Mouse (Mus musculus) embryonic facial prominence, embryonic 11.5 days (tissue): ENCODE data around the gene Eif4ebp2. TPM values are rescaled to one million over a fixed set of nuclear protein-coding genes. Genes with fewer than 3 reads are reported as not detected.

Experiments
- ATAC-seq: fragments of 200-750 bp; cut with Nextera tagmentation; replicated peaks from 2 replicates; pipeline ENCODE4 v1.8.0; 2017; ENCODE audit warnings: low read depth; ENCODE audit not compliant: insufficient number of reproducible peaks, low FRiP score, low TSS enrichment
- DNase-seq: peaks from one replicate; pipeline ENCODE4 v3.0.0-alpha.2; 2015; ENCODE audit warnings: low spot score
- H3K27ac ChIP-seq: fragments of 300-500 bp; sonication (generic); replicated peaks from 2 replicates; pipeline ENCODE4 v1.5.1; 2014; ENCODE audit warnings: mild to moderate bottlenecking, low read depth, low read length, control low read depth
- H3K27me3 ChIP-seq: fragments of 300-500 bp; sonication (generic); 2 replicates; pipeline ENCODE4 v1.6.1; 2014; ENCODE audit warnings: mild to moderate bottlenecking, low read length, moderate library complexity, mixed read lengths; ENCODE audit not compliant: control insufficient read depth, insufficient read depth
- H3K36me3 ChIP-seq: fragments of 300-500 bp; sonication (generic); replicated peaks from 2 replicates; pipeline ENCODE4 v1.6.1; 2014; ENCODE audit warnings: low read depth, mild to moderate bottlenecking, low read length, moderate library complexity, mixed read lengths; ENCODE audit not compliant: control insufficient read depth, insufficient read depth
- H3K4me1 ChIP-seq: fragments of 300-500 bp; sonication (generic); 2 replicates; pipeline ENCODE4 v1.6.1; 2014; ENCODE audit warnings: low read length, mixed read lengths; ENCODE audit not compliant: control insufficient read depth, insufficient read depth
- H3K4me2 ChIP-seq: fragments of 300-500 bp; sonication (generic); 2 replicates; pipeline ENCODE4 v1.6.1; 2014; ENCODE audit warnings: low read depth, mild to moderate bottlenecking, control low read depth, low read length, moderate library complexity
- H3K4me3 ChIP-seq: fragments of 300-500 bp; sonication (generic); 2 replicates; pipeline ENCODE4 v1.5.1; 2014; ENCODE audit warnings: low read depth, low read length, control low read depth
- H3K9ac ChIP-seq: fragments of 300-500 bp; sonication (generic); replicated peaks from 2 replicates; pipeline ENCODE4 v1.6.1; 2014; ENCODE audit warnings: mild to moderate bottlenecking, control low read depth, low read length
- H3K9me3 ChIP-seq: fragments of 300-500 bp; sonication (generic); replicated peaks from 2 replicates; pipeline ENCODE4 v1.6.1; 2016; ENCODE audit warnings: mild to moderate bottlenecking, low read length, inconsistent platforms, mixed read lengths; ENCODE audit not compliant: control insufficient read depth
- WGBS: fragments of 180-500 bp; shearing (Covaris S2); extraction: QIAGEN DNeasy Blood & Tissue Kit; methylation state at CpG from one replicate; pipeline ENCODE4 v1.1.7; 2014; 5-methylcytosine and 5-hydroxymethylcytosine counted together
- polyA plus RNA-seq: library from polyadenylated mRNA; unstranded; fragments of >200 nt; fragmentation: Nextera tagmentation; extraction: Ambion mirVana; gene quantifications from 2 replicates; pipeline ENCODE4 v1.2.1, GENCODE M21; 2014

Gene Eif4ebp2
- polyA plus RNA-seq, 1 experiment from 2014 or later, result 27.8 TPM

- H3K36me3 ChIP-seq, result no peaks in the 10 kb centered on the region
- WGBS, result 78% methylated on average over 7 of the region's 7 CpGs
- no peak for DNase-seq
- H3K4me3 ChIP-seq, result no peak overlapping the region
- ATAC-seq, result no peak
- no peak overlapping the region for H3K9ac ChIP-seq
- no peak overlapping the region for H3K27ac ChIP-seq
- no peaks in the 10 kb centered on the region for H3K9me3 ChIP-seq
- 0 out of 2 replicates have a peak, but pooled peaks cover 3% of the 10 kb centered on the region for H3K4me1 ChIP-seq
- no peak overlapping the region for H3K4me2 ChIP-seq
- no peaks in the 10 kb centered on the region for H3K27me3 ChIP-seq
Measured at GRCm38 (mm10) chr10:61440202-61440800, 12.2 kb downstream of the Eif4ebp2 start.

- no peak for DNase-seq
- Histone ChIP-seq H3K4me3 (no peak overlapping the region), H3K9me3 (no peaks in the 10 kb centered on the region), H3K27ac (no peak overlapping the region), H3K27me3 (no peaks in the 10 kb centered on the region), H3K9ac (no peak overlapping the region), H3K36me3 (peaks cover 14% of the 10 kb centered on the region), H3K4me2 (no peak overlapping the region), H3K4me1 (no peaks in the 10 kb centered on the region)
- ATAC-seq, result no peak
- 92% methylated on average over 9 of the region's 9 CpGs for WGBS
Measured at GRCm38 (mm10) chr10:61431375-61431774, 21.1 kb downstream of the Eif4ebp2 start.

- peaks cover 14% of the 10 kb centered on the region for H3K36me3 ChIP-seq
- whole genome bisulfite sequencing, result 85% methylated on average over 5 of the region's 5 CpGs
Measured at GRCm38 (mm10) chr10:61429043-61429442, 23.4 kb downstream of the Eif4ebp2 start.

GRCm38 (mm10) chr10:61428416-61428815, 24.0 kb downstream of the Eif4ebp2 start:
- Histone ChIP-seq H3K4me2 (no peak overlapping the region), H3K9ac (no peak overlapping the region), H3K9me3 (no peaks in the 10 kb centered on the region), H3K4me1 (no peaks in the 10 kb centered on the region), H3K27ac (no peak overlapping the region), H3K27me3 (no peaks in the 10 kb centered on the region), H3K36me3 (peaks cover 8% of the 10 kb centered on the region), H3K4me3 (no peak overlapping the region)
- DNase-seq, result no peak
- 63% methylated on average over 4 of the region's 4 CpGs for WGBS
- ATAC-seq, result no peak

More at GRCm38 (mm10) chr10:61429043-61429442, 23.4 kb downstream of the Eif4ebp2 start:
- Histone ChIP-seq H3K4me3 (no peak overlapping the region), H3K4me1 (no peaks in the 10 kb centered on the region), H3K9me3 (no peaks in the 10 kb centered on the region), H3K9ac (no peak overlapping the region), H3K27ac (no peak overlapping the region), H3K27me3 (no peaks in the 10 kb centered on the region), H3K4me2 (no peak overlapping the region)
- DNase-seq (no peak), ATAC-seq (no peak)

- no peak overlapping the region for H3K27ac ChIP-seq
- peaks cover 6% of the 10 kb centered on the region for H3K36me3 ChIP-seq
- H3K4me3 ChIP-seq, result no peak overlapping the region
- ATAC-seq (no peak), DNase-seq (no peak)
- no peaks in the 10 kb centered on the region for H3K4me1 ChIP-seq
- H3K27me3 ChIP-seq, result no peaks in the 10 kb centered on the region
- H3K9me3 ChIP-seq, result no peaks in the 10 kb centered on the region
- H3K4me2 ChIP-seq, result no peak overlapping the region
- H3K9ac ChIP-seq, result no peak overlapping the region
- WGBS, result 92% methylated on average over 6 of the region's 6 CpGs
Measured at GRCm38 (mm10) chr10:61427951-61428350, 24.5 kb downstream of the Eif4ebp2 start.

- WGBS, result 53% methylated on average over 2 of the region's 2 CpGs
Measured at GRCm38 (mm10) chr10:61426251-61426757, 26.2 kb downstream of the Eif4ebp2 start.

GRCm38 (mm10) chr10:61425047-61425446, 27.4 kb downstream of the Eif4ebp2 start:
- Histone ChIP-seq H3K27ac (no peak overlapping the region), H3K4me3 (no peak overlapping the region), H3K9me3 (no peaks in the 10 kb centered on the region), H3K4me2 (no peak overlapping the region), H3K36me3 (no peaks in the 10 kb centered on the region), H3K9ac (no peak overlapping the region), H3K27me3 (peaks cover 2% of the 10 kb centered on the region), H3K4me1 (no peaks in the 10 kb centered on the region)
- no peak for ATAC-seq
- WGBS, result 81% methylated on average over 2 of the region's 2 CpGs
- no peak for DNase-seq

More at GRCm38 (mm10) chr10:61426251-61426757, 26.2 kb downstream of the Eif4ebp2 start:
- peaks cover under 1% of the 10 kb centered on the region for H3K36me3 ChIP-seq
- no peaks in the 10 kb centered on the region for H3K4me1 ChIP-seq
- no peak overlapping the region for H3K9ac ChIP-seq
- H3K27ac ChIP-seq, result no peak overlapping the region
- ATAC-seq (no peak), DNase-seq (no peak)
- no peak overlapping the region for H3K4me2 ChIP-seq
- no peaks in the 10 kb centered on the region for H3K27me3 ChIP-seq
- H3K4me3 ChIP-seq, result no peak overlapping the region
- no peaks in the 10 kb centered on the region for H3K9me3 ChIP-seq

GRCm38 (mm10) chr10:61424500-61424899, 28.0 kb downstream of the Eif4ebp2 start:
- no peak overlapping the region for H3K4me2 ChIP-seq
- DNase-seq, result peak; percentile 53
- H3K27me3 ChIP-seq, result peaks cover 7% of the 10 kb centered on the region
- no peak overlapping the region for H3K27ac ChIP-seq
- ATAC-seq, result no peak
- H3K4me1 ChIP-seq, result no peaks in the 10 kb centered on the region
- no peaks in the 10 kb centered on the region for H3K36me3 ChIP-seq
- no peak overlapping the region for H3K4me3 ChIP-seq
- no peak overlapping the region for H3K9ac ChIP-seq
- WGBS, result 53% methylated on average over 7 of the region's 7 CpGs
- H3K9me3 ChIP-seq, result no peaks in the 10 kb centered on the region
